Mouse (Mus musculus): ENCODE measurements around the gene Rpl21.
A peak's percentile ranks its signal among the peaks of the same experiment; 100 is the strongest.

Gene Rpl21

DNA sequence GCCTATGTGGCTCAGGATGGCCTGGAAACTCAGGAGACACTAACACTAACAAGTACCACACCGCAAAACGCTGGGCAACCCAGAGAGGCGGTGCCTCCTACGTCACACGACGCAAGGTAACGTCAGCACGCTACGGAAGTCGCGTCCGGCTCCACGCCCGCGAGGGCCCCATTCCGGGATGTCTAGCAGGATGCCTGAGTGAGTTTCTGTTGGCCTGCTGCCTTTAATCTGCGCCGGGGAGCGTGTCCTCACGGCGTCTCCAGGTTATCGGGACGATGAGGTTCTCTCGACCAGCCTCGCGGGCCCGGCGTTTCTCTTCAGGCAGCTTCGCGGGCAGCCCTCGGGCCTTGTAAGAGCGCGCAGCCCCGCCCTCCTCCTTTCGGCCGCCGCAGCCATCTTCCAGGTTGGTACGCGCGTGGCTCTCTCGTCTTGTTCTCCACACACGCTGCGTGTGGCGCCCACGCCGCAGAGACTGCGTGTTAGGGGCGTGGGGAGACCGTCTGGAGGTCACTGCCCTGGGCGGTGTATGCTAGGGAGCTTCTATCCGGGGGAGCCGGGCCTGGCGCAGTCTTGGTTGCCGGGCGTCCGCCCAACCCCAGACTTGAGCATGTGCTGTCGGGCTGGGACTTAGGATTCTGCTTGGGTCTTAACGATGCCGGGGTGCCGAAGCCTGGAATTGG, at the start of gene Rpl21:
Gene Rpl21, plus strand, starts transcription at position 122 of the 680 bp plus-strand sequence.
- peak; percentile 96 for DNase-seq

- peak; percentile 64 for DNase-seq
Observed at GRCm38 (mm10) chr5:146783300-146783699, 49.4 kb upstream of the Rpl21 start.

DNA sequence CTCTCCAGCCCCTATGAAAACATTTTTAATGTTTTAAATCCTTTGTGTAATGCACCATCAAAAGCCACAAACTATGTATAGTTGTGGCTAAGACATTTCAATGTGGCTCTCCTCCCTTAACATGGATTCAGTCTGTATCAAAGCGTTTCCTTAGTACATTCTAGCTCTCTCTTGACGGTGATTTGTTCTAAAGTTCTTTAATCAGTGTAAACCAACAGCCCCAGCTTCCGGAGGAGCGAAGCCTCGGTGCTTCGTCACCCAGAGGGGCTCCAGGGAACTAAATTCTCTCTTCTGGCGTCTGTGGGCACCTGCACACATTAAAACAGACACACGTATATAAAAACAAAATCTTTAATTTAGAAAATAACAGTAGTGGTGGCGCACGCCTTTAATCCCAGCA, 48.8 kb upstream of the Rpl21 start:
- DNase-seq: no peak

DNA sequence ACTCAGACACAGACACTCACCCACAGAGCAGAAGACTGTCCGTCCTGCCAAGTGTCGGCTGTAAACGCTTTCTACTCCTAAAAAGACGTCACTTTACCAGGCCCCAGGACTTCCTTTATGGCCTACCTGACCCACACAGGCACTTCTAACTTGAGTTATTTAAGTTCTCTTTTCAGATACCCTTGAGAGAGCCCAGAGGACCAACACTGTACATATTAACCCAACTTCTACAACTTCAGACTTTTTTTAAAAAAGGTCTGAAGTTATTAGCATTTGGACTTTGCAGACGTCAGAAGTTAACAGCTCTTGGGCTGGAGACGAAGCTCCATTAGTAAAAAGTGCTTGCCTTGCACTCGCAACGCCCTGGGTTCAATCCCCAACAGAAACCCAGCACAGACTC, 46.6 kb upstream of the Rpl21 start:
- DNase-seq: peak; percentile 56

- DNase-seq: peak; percentile 85
Observed at GRCm38 (mm10) chr5:146789413-146789812, 43.3 kb upstream of the Rpl21 start.

GRCm38 (mm10) chr5:146790944-146791343, 41.7 kb upstream of the Rpl21 start:
- DNase-seq: no peak

DNA sequence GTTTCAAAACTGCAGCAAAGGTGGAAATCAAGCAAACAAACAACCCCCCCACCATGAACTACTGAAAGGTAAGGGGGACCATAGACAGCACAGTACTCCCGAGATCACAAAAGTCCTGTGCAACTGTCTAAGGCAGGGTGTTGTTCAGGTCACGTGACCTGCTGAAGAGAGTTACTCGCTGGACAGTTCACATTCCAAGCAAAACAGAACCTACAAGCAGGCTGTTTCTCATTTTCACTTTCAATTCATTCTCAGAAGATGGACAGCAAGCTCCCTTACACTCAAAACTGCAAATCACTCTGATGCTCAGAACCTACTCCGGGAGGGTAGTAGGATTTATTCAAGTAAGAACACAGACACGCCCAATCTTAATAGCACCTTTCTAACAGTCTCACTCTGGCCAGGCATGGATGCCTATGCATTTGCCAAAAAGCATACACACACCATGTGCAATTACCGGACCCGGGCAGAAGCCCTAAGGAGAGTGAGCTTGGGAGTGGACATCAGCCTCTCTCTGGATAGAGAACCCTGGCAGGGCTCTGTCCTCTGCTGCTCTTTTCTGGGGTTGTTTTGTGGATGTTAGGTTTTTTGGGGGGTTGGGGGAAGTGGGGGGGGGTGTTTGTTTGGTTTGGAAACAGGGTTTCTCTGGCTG, 40.4 kb upstream of the Rpl21 start:
- DNase-seq: peak; percentile 54

GRCm38 (mm10) chr5:146793630-146794083, 39.0 kb upstream of the Rpl21 start:
- DNase-seq: no peak

DNA sequence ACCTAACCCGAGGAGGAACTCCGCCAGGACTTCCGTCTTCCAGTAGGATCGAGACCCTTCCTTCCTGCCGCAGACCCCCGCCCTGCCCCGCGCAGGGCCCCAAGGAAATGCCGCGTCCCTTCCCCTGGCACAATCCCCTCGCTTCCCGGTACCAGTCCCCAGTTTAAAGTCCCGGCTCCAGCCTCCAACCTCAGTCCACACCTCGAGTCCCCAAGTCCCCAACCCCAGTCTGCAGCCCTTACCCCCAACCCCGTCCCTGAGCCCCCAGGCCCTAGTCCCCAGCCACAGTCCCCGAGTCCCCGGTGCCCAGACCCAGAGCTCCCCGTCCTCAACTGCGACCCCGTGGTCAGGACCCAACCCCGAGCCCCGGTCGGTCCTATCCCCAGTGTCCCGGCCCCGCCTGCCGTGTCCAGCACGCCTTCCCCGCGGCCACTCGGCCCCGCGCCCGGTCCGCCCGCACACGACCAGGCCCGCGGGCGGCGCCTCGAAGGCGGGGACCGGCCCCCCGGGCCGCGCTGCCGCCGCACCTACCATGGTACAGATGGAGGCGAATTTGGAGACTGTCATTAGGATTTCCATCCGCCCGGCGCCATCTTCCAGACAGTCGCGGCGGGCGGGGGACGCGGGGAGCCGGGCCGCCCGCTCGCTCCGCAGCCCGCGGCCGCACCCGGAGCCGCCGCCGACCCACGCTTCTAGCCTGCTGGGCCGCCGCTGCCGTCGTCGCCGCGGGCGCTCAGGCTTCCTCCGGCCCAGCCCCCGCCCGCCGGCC, 38.4 kb upstream of the Rpl21 start:
- no peak for DNase-seq

GRCm38 (mm10) chr5:146794853-146795252, 37.8 kb upstream of the Rpl21 start, which contains the start of gene Usp12:
TSS of gene Usp12 (minus strand) at chr5:146795006.
- peak; percentile 99 for DNase-seq

DNA sequence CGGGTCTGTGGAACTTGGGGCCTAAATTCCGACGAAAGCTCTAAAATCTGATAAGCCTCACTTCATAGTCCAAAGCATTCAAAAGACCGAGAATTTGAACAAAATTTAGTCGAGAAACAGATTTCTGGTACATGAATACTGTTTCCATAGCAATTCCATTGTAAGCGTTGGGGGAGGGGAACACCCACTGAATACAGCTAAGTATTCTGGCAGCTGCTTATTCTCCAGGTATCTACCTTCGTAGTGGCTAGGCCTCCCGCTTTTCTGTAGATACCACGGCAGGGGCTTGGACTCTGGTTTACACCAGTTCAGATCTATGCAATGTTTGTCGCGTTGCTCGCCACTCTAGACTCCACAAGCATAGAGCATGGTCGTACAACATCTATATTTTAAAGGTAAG, 37.0 kb upstream of the Rpl21 start:
- no peak for DNase-seq

DNA sequence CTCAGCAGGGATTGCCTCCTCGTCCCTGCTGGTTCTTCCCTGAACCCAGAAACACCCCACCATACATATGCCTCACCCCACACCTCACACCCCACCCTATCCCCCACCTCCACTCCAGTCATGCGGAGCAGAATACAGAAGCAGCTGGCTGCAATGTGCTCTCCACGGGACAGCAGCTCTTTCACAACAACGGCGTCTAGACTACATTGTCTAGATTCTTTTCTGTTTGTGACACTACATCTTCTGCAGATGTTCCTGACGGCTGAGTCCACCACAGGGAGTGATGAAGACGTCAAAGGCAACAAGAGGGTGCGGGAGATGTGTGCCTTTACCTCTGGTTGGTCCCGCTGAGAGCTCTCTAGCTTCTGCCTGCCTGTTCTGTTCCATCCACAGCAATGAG, 34.7 kb upstream of the Rpl21 start:
- no peak for DNase-seq

DNA sequence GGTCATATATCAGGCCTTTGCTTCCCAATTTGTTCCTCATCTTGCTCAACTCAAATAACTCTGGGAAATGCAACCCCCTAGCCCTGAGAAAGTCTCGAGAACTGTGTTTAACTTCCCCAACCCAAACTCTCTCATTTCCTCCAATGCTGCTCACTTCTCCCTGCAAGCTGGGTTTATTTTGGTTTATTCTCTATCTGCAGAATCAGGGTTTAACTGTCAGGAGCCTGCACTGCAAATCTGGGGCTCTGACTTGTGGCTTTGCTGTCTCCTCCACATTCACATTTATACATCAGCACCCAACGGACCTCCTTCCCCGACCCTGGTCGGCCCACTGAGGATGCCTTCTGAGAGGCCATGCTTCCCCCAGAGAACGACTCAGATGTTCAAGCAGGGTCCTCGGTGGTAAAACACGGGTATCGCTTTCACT, 26.7 kb upstream of the Rpl21 start:
- DNase-seq: no peak

DNA sequence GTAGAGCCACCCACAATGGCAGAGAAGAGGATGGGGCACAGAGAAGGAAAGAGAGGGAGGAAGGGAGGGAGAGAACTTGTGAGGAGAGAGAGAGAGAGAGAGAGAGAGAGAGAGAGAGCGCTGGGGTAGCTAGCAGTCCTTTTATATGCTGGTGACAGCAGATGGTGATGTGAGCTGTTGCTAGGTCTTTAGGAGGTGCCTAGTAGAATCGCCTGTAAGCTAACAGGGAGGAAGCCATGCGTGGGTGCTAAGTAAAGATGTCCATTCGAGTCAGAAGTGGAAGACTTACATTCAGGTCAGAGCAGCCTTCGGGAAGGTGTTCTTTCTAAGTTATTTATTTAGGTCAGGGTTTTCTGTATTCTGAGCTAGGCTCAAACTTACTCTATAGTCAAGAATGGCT, 22.7 kb upstream of the Rpl21 start:
- DNase-seq: no peak

DNA sequence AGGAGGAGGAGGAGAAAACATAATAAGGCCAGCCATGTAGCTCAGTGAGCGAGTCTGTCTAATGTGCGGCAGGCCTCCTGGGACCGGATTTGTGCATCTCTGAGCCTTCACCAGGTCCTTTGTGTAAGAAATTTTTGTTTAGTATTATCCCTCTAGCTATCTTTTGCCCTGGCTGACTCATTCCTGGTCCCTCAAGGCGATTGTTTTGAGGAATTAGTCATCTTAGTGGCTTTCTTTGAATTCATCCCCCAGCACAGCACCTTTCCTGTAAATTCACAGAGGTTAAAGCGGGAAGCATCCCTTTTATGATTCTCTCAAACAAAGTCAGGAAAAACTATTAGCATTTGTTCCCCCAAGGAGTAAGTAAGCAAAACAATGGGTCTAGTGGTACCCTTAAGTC, 19.8 kb upstream of the Rpl21 start:
- no peak for DNase-seq

DNA sequence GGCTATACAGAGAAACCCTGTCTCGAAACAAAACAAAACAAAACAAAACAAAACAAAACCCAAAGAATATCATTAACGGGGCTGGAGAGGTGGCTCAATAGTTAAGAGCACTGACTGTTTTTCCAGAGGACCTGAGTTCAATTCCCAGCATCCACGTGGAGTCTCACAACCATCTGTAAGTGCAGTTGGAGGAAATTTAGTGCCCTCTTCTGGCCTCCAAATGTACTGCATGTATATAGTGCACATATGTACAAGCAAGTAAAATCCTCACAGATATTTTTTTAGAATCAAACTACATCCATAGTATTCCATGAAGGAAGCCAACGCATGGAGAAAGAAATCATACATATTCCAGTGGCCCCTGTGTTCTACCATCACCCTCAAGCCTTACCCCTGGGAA, 19.3 kb upstream of the Rpl21 start:
- no peak for DNase-seq

DNA sequence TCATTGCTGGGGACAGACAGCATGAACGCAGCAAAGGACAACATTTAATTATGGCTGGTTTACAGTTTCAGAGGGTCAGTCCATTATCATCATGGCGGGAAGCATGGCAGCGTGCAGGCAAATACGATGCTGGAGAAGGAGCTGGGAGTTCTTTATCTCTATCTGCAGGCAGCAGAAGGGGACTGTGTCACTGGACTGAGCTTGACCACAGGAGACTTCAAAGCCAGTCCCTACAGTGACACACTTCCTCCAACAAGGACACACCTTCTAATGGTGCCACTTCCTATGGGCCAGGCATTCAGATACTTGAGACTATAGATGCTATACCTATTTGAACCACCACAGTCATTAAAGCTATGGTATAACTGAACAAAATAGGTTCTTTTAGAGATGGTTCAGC, 17.3 kb upstream of the Rpl21 start:
- DNase-seq: no peak

DNA sequence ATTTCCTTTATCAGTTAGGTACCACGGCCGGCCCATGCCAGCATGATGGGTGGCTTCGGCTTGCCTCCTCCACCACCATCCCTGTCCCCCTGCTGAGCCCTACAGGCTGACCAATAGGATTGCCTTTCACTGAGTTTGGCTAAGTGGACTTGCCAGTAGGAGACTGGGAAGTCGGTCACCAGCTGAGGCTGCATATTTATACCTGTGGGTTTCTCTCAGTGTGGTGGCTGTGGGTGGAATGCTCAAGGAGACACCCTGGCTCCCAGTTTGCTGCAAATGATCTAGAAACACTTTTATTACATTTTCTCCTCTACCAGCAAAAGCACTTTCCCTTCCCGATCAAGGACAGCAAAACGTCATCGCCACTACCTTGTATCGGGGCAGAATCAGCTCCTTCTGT, 15.1 kb upstream of the Rpl21 start:
- DNase-seq: no peak

DNA sequence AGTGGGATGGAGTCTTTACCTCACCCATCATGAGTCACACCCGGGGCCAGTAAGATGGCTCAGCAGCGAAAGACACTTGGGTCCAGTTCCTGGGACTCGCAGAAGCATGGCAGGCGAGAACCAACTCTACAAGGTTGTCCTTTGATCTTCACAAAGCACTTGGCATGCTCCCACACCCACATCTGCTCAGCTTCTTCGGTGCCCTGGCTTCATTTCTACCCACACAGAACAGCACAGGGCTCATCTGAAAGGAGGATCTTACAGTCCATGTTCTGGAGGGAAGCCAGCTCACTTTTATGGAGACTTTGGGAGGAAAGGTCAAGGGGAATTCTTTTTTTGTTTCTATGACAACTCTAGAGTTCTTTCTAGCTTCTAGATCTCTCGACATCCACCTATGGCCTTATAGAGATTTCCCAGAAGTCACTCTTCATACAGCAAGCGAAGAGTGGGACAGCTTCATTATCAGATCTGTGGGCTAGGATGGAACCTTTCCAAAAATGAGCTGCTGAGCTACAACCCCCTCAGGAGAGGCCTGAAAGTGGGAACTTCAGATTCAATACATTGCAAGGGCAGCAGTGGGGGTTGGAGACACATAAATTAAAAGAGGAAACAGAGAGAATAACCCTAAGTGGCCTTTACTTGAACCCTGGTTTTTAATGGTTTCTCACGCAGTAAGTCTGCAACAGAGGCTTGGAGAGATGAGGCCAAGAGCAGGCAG, 13.6 kb upstream of the Rpl21 start:
- no peak for DNase-seq

- DNase-seq: no peak
Observed at GRCm38 (mm10) chr5:146823005-146823404, 9.7 kb upstream of the Rpl21 start.

- no peak for DNase-seq
Observed at GRCm38 (mm10) chr5:146829528-146829927, 3.2 kb upstream of the Rpl21 start.

DNA sequence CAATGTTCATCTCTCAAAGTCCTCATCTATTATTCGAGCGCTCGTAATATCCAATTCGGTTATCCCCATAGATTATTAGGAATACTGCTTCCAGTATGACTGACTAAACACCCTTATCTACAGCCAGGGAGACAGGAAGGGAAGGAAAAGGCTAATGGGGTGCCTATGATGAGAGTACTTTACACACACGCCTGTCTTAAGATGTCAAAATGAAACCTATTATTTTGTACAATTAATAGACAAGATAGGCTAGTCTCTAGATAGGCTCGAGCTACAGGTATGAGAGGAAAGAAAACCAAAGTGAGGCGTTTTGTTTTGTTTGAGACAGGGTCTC, 288 bp upstream of the Rpl21 start:
- DNase-seq: no peak

DNA sequence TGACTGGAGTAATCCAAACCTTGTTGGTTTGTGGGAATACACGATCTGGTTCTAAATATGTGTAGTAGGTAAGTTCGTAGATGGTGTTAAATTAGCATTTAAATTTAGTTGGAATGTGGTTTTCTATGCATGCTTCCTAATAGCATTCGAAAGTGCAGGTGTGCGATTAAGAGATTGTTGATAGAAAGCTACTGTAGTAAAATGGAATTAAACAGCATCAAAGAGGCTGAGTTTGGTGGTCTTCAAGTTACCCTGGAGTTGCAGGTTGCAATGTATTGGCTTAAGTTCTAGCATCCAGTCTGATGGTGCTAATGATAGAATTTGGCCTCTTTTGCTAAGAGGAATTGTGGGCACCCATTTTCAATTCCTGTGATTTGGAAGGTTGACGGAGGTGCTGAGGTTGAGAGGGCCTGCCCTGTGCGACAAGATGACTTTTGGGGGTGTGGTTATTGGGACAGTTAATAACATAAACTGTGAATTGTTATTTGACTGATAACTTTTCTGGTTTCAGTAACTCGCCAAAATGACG, 1.0 kb downstream of the Rpl21 start:
- DNase-seq: no peak
